Mouse (Mus musculus): ENCODE data around the gene Smc5. TPM values are rescaled to one million over a fixed set of nuclear protein-coding genes. Genes with fewer than 3 reads are reported as not detected.

Gene Smc5
- polyA plus RNA-seq, 1 experiment, result 0.68 TPM

- Histone ChIP-seq H3K27ac (ENCODE audit: insufficient read depth, low read depth, low read length) (no peak overlapping the region), H3K27me3 (ENCODE audit: control insufficient read depth, insufficient read depth, low read length) (no peaks in the 10 kb centered on the region), H3K4me3 (ENCODE audit: low read depth, low read length) (no peak overlapping the region), H3K4me1 (ENCODE audit: control insufficient read depth, insufficient read depth, insufficient read length, low read length) (peaks cover 17% of the 10 kb centered on the region; the same call in 1 of the 2 replicates), H3K36me3 (ENCODE audit: control insufficient read depth, insufficient read depth, low read length) (peaks cover 16% of the 10 kb centered on the region)
- WGBS, result 26% methylated on average over 3 of the region's 3 CpGs
- TF ChIP-seq POLR2A (IDR thresholded peaks at IDR 0.05; ENCODE audit: low read depth, low read length), result no peak
- no peak for TF ChIP-seq CTCF (IDR thresholded peaks at IDR 0.05; ENCODE audit: extremely low read depth, insufficient read length, insufficient replicate concordance, low read depth, low read length)
Measured at GRCm38 (mm10) chr19:23163361-23163760, 110.3 kb downstream of the Smc5 start.

- Histone ChIP-seq H3K27me3 (ENCODE audit: control insufficient read depth, insufficient read depth, low read length) (no peaks in the 10 kb centered on the region), H3K4me3 (ENCODE audit: low read depth, low read length) (no peak overlapping the region), H3K27ac (ENCODE audit: insufficient read depth, low read depth, low read length) (no peak overlapping the region), H3K4me1 (ENCODE audit: control insufficient read depth, insufficient read depth, insufficient read length, low read length) (peaks cover 17% of the 10 kb centered on the region; the same call in 1 of the 2 replicates), H3K36me3 (ENCODE audit: control insufficient read depth, insufficient read depth, low read length) (peaks cover 14% of the 10 kb centered on the region)
- no peak for TF ChIP-seq CTCF (IDR thresholded peaks at IDR 0.05; ENCODE audit: extremely low read depth, insufficient read length, insufficient replicate concordance, low read depth, low read length)
- no peak for TF ChIP-seq POLR2A (IDR thresholded peaks at IDR 0.05; ENCODE audit: low read depth, low read length)
- WGBS, result 80% methylated on average over 6 of the region's 6 CpGs
Measured at GRCm38 (mm10) chr19:23162877-23163276, 110.8 kb downstream of the Smc5 start.

GRCm38 (mm10) chr19:23162387-23162809 is 111.3 kb downstream of the Smc5 start:
- no peaks in the 10 kb centered on the region for H3K27me3 ChIP-seq (ENCODE audit: control insufficient read depth, insufficient read depth, low read length)
- peaks cover 14% of the 10 kb centered on the region for H3K36me3 ChIP-seq (ENCODE audit: control insufficient read depth, insufficient read depth, low read length)
- H3K4me1 ChIP-seq (ENCODE audit: control insufficient read depth, insufficient read depth, insufficient read length, low read length), result peaks cover 17% of the 10 kb centered on the region; the same call in 1 of the 2 replicates
- no peak for TF ChIP-seq POLR2A (IDR thresholded peaks at IDR 0.05; ENCODE audit: low read depth, low read length)
- TF ChIP-seq CTCF (IDR thresholded peaks at IDR 0.05; ENCODE audit: extremely low read depth, insufficient read length, insufficient replicate concordance, low read depth, low read length), result no peak
- H3K27ac ChIP-seq (ENCODE audit: insufficient read depth, low read depth, low read length), result no peak overlapping the region
- no peak overlapping the region for H3K4me3 ChIP-seq (ENCODE audit: low read depth, low read length)
- 44% methylated on average over 8 of the region's 8 CpGs for WGBS

- Histone ChIP-seq H3K4me1 (ENCODE audit: control insufficient read depth, insufficient read depth, insufficient read length, low read length) (peaks cover 17% of the 10 kb centered on the region; the same call in 1 of the 2 replicates), H3K27me3 (ENCODE audit: control insufficient read depth, insufficient read depth, low read length) (no peaks in the 10 kb centered on the region), H3K4me3 (ENCODE audit: low read depth, low read length) (no peak overlapping the region), H3K36me3 (ENCODE audit: control insufficient read depth, insufficient read depth, low read length) (peaks cover 4% of the 10 kb centered on the region), H3K27ac (ENCODE audit: insufficient read depth, low read depth, low read length) (peak overlapping the region; percentile 16; the same call in 1 of the 2 replicates)
- TF ChIP-seq POLR2A (IDR thresholded peaks at IDR 0.05; ENCODE audit: low read depth, low read length) (no peak), CTCF (IDR thresholded peaks at IDR 0.05; ENCODE audit: extremely low read depth, insufficient read length, insufficient replicate concordance, low read depth, low read length) (no peak)
- WGBS, result 68% methylated on average over 10 of the region's 10 CpGs
Measured at GRCm38 (mm10) chr19:23159780-23160395, 113.8 kb downstream of the Smc5 start.

Other genes with a start within 250 kb of the Smc5 start
- gene Klf9, start 132.7 kb downstream of the Smc5 start, polyA plus RNA-seq (2012; rRNA removed), result 9.6 and 16.2 TPM in 2 replicates
- gene Mamdc2, start 174.5 kb upstream of the Smc5 start, polyA plus RNA-seq (2012; rRNA removed), result 1.8 and 2.3 TPM in 2 replicates